Mouse (Mus musculus): ENCODE data around the gene Prpsap2. TPM values are rescaled to one million over a fixed set of nuclear protein-coding genes. Genes with fewer than 3 reads are reported as not detected.

The Prpsap2 gene
- polyA plus RNA-seq, 1 experiment from 2014 or later: 66.0 TPM

DNA sequence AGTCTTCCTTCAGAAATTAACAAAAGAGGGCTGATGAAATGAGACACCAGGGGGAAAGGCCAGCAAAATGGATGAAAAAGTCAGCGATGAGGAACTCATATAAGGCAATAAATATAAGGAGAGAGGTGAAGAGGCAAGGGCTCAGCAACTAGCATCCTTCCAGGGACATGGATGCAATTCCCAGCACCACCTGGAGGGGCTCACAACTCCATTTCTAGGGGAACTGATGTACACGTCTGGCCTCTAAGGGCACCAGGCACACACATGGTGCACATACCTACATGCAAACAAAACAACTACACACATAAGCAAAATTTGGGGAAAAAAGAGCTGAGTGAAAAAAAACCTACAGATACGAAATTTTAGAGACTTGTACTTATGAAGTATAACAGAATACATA, 17.4 kb downstream of the Prpsap2 start:
- no peak overlapping the region for H3K4me3 ChIP-seq
- no peaks in the 10 kb centered on the region for H3K4me1 ChIP-seq
- H3K27ac ChIP-seq: no peak overlapping the region
- no peaks in the 10 kb centered on the region for H3K9me3 ChIP-seq (replicated peaks)
- ATAC-seq: no peak
- WGBS: 71% methylated on average over 3 of the region's 3 CpGs
- no peak overlapping the region for H3K9ac ChIP-seq
- peaks cover 87% of the 10 kb centered on the region for H3K36me3 ChIP-seq (ENCODE audit: poor library complexity, severe bottlenecking)
- H3K4me2 ChIP-seq: no peak overlapping the region
- H3K27me3 ChIP-seq: no peaks in the 10 kb centered on the region

DNA sequence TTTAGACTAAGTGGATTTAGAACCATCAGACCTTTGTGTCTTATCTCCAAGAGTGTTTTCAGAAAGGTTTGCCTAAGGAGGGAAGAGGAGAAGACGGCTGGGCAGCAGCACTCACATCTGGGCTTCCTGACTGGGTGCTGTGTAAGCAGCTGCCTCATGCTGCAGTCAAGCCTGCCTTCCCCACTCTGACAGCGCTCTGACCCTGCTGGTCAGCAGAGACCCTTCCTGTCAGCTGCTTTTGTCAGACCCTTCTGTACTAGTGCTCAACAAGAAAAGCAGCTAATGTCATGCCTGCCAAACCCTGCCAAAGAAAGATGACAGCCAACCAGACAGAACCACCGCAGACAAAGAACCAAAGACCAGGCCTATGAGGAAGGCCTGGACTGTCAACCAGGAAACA, 18.1 kb downstream of the Prpsap2 start:
- 78% methylated on average over 3 of the region's 3 CpGs for WGBS
- Histone ChIP-seq H3K4me1 (no peaks in the 10 kb centered on the region), H3K9me3 (replicated peaks) (no peaks in the 10 kb centered on the region), H3K4me2 (no peak overlapping the region), H3K4me3 (no peak overlapping the region), H3K27ac (no peak overlapping the region), H3K9ac (no peak overlapping the region), H3K27me3 (no peaks in the 10 kb centered on the region), H3K36me3 (ENCODE audit: poor library complexity, severe bottlenecking) (peaks cover 88% of the 10 kb centered on the region)
- no peak for ATAC-seq

DNA sequence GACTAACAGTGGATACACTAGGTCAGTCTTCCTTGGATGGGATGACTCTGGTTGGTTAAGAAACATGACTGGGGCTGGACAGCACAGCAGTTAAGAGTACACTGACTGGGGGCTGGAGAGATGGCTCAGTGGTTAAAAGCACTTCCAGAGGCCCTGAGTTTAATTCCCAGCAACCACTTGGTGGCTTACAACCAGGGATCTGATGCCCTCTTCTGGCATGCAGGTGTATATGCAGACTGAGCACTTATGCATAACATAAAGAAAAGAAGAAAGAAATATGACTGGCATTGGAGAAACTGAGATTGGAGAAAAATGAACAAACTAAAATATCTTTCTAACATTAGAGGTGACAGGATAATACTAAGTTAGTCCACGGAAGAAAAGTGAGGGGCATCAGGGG, 21.4 kb downstream of the Prpsap2 start:
- peaks cover 95% of the 10 kb centered on the region for H3K36me3 ChIP-seq (ENCODE audit: poor library complexity, severe bottlenecking)
- H3K9me3 ChIP-seq (replicated peaks): no peaks in the 10 kb centered on the region
- no peak overlapping the region for H3K9ac ChIP-seq
- ATAC-seq: no peak
- H3K27me3 ChIP-seq: no peaks in the 10 kb centered on the region
- no peaks in the 10 kb centered on the region for H3K4me1 ChIP-seq
- no peak overlapping the region for H3K4me2 ChIP-seq
- H3K4me3 ChIP-seq: no peak overlapping the region
- 93% methylated on average over 1 of the region's 1 CpGs for WGBS
- no peak overlapping the region for H3K27ac ChIP-seq

DNA sequence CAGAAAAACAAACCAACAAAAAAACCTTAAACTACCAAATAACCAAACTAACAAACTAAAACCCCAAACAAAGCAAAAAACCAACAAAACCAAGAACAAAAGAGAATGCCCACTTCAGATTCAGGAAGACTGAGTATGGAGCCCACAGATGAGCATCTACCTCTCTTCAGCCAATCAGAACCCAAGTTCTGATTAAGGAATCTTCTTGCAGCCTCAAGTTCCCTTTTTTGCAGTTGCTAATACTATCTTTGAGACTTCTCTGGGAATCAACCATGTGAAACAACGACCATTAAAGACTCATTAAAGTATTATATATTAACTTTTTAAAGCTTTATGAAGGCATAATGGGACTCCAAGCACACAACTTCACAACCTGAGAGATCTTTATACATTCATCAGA, 24.6 kb downstream of the Prpsap2 start:
- ATAC-seq: no peak

DNA sequence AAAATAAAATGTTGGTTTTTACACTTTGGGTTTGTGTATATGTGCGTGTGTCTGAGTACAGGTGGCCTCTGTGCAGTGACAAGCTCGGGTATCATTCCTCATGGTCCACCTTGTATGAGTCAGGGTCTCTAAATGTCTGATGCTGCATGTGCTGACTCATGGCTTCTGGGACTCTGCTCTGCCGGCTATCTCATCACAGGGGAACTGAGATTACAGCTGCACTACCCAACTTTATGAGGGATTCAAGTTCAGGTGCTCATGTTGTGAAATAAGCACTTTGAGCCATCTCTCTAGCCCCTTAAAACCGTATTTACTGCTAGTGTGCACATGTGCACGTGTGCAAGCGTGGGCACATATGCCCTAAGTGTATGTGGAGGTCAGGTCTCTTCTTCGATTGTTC, 29.2 kb downstream of the Prpsap2 start:
- WGBS: 91% methylated on average over 7 of the region's 7 CpGs
- H3K9me3 ChIP-seq (replicated peaks): no peaks in the 10 kb centered on the region
- H3K4me2 ChIP-seq: no peak overlapping the region
- H3K4me1 ChIP-seq: no peaks in the 10 kb centered on the region
- H3K9ac ChIP-seq: no peak overlapping the region
- H3K27ac ChIP-seq: no peak overlapping the region
- no peak overlapping the region for H3K4me3 ChIP-seq
- peaks cover 93% of the 10 kb centered on the region for H3K36me3 ChIP-seq (ENCODE audit: poor library complexity, severe bottlenecking)
- ATAC-seq: no peak
- H3K27me3 ChIP-seq: no peaks in the 10 kb centered on the region

More for the DNA sequence above, 24.6 kb downstream of the Prpsap2 start:
- Histone ChIP-seq H3K4me1 (no peaks in the 10 kb centered on the region), H3K9ac (no peak overlapping the region), H3K27me3 (no peaks in the 10 kb centered on the region), H3K4me2 (no peak overlapping the region), H3K27ac (no peak overlapping the region), H3K4me3 (no peak overlapping the region), H3K36me3 (ENCODE audit: poor library complexity, severe bottlenecking) (peaks cover 98% of the 10 kb centered on the region), H3K9me3 (replicated peaks) (no peaks in the 10 kb centered on the region)
- WGBS: 91% methylated on average over 1 of the region's 1 CpGs

DNA sequence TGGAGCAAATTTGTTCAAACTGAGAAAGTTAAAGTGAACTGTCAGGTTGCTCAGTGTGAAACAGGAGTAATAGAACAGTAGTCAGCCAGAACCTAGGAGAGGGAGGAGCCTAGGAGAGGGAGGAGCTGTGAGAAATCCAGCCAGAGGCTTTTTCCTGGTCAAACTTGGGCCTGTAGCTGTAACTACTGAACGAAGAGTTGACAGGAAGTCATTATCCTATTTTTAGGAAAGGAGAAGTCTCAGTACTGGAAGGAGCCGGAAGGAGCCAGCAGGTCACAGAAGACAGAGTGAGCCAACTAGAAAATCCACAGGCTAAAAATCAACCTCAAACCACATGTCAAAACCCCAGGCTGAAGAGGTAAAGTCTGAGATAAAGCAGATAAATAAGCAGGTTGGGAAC, 33.9 kb downstream of the Prpsap2 start:
- no peak overlapping the region for H3K4me2 ChIP-seq
- peaks cover 67% of the 10 kb centered on the region for H3K36me3 ChIP-seq (ENCODE audit: poor library complexity, severe bottlenecking)
- no peak overlapping the region for H3K27ac ChIP-seq
- H3K27me3 ChIP-seq: no peaks in the 10 kb centered on the region
- no peak for ATAC-seq
- H3K9ac ChIP-seq: no peak overlapping the region
- H3K4me1 ChIP-seq: no peaks in the 10 kb centered on the region
- H3K4me3 ChIP-seq: no peak overlapping the region
- no peaks in the 10 kb centered on the region for H3K9me3 ChIP-seq (replicated peaks)
- WGBS: 88% methylated on average over 2 of the region's 2 CpGs

DNA sequence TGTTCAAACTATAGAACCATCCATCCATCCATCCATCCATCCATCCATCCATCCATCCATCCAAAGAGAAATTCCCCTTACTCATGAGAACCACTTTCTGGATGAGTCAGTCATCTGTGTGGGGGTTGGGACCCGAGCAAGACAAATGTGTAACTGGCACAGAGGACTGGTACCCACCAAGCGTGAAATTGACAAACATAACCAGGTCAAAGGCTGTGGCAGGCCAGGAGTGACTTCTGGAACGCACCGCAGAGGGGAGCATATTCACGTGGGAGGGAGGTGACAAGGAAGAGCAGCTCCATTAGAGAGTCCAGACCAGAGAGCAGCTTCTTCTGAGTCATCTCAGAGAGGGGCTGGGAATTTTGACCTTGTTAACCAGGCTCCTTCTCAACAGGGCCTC, 39.8 kb downstream of the Prpsap2 start:
- Histone ChIP-seq H3K27me3 (no peaks in the 10 kb centered on the region), H3K4me3 (no peak overlapping the region), H3K9me3 (replicated peaks) (no peaks in the 10 kb centered on the region), H3K27ac (no peak overlapping the region), H3K9ac (no peak overlapping the region), H3K4me2 (no peak overlapping the region), H3K4me1 (no peaks in the 10 kb centered on the region), H3K36me3 (ENCODE audit: poor library complexity, severe bottlenecking) (peaks cover 14% of the 10 kb centered on the region)
- no peak for ATAC-seq
- WGBS: 87% methylated on average over 5 of the region's 5 CpGs

DNA sequence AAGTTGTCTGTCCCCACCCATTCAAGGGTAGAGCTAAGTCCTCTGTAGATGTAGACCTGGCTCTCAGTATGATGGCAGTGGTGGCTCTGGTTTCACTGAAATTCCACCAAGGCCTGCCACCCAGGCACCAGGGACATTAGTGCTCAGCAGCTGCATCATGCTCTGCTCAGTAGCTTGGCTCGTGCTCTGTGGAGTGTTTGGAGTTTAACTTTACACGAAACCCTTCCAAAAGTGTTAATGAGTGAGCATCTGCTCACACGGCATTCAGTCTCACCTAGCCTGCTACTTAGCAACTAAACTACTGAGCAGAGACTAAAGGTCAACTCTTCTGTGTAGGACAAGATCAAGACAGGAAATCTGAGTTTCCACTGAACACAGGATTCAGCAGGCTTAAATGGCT, 41.3 kb downstream of the Prpsap2 start, which contains the start of gene Slc5a10:
Gene Slc5a10, minus strand, starts transcription at position 191 of the 400 bp plus-strand sequence.
- Histone ChIP-seq H3K4me2 (no peak within 1 kb of the TSS), H3K36me3 (ENCODE audit: poor library complexity, severe bottlenecking) (0 out of 2 replicates have a peak, but pooled peaks cover under 1% of the 10 kb centered on the region), H3K4me1 (no peaks in the 10 kb centered on the region), H3K9me3 (replicated peaks) (no peaks in the 10 kb centered on the region), H3K27me3 (no peaks in the 10 kb centered on the region), H3K9ac (no peak within 1 kb of the TSS), H3K27ac (no peak within 1 kb of the TSS), H3K4me3 (no peak within 1 kb of the TSS)
- whole genome bisulfite sequencing: 83% methylated on average over 3 of the region's 3 CpGs
- ATAC-seq: no peak

DNA sequence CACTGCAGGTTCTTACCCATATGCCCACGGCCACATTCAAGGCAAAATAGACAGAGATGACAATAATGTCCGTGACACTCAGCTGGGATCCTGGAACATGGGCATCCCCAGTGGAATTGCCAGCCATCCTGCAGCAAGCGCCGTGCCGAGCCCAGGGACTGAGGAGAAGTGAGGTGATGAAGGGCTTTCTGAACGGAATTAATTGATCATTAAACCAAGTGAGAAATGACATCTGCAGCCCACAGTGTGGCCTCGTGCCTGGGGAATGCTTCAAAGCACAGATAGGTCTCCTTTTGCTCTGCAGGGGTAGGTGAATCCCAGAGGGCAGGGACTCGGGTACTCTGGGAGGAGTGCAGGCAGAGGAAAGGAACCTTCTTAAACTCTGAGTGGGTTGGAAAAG, 42.1 kb downstream of the Prpsap2 start:
- H3K9me3 ChIP-seq (replicated peaks): no peaks in the 10 kb centered on the region

DNA sequence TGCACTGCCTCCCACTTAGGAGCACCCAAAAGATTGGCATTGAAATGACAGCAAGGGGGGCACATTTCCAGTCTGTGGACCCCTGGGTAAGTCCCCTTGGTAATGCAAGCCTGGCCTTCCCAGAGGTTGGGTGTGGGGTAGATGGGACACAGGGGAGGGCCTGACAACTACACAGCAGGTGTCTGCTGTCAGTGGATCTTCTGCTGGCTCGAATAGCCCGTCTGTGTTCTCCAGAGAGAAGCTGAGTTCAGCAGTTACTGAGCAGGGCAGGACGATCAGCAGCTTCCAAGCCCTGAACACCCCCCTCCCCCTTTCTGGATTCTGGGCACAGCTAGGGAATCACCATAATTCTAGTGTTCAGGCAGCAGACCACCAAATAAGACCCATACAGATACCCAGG, 42.5 kb downstream of the Prpsap2 start:
- no peak overlapping the region for H3K9ac ChIP-seq
- WGBS: 70% methylated on average over 3 of the region's 3 CpGs
- H3K27me3 ChIP-seq: no peaks in the 10 kb centered on the region
- no peaks in the 10 kb centered on the region for H3K9me3 ChIP-seq (replicated peaks)
- H3K36me3 ChIP-seq (ENCODE audit: poor library complexity, severe bottlenecking): no peaks in the 10 kb centered on the region
- no peak overlapping the region for H3K27ac ChIP-seq
- H3K4me1 ChIP-seq: peaks cover 4% of the 10 kb centered on the region; the same call in 1 of the 2 replicates
- no peak overlapping the region for H3K4me3 ChIP-seq
- ATAC-seq: no peak
- no peak overlapping the region for H3K4me2 ChIP-seq

More for the DNA sequence above, 42.1 kb downstream of the Prpsap2 start:
- Histone ChIP-seq H3K27ac (no peak overlapping the region), H3K27me3 (no peaks in the 10 kb centered on the region), H3K4me2 (no peak overlapping the region), H3K4me1 (peaks cover 4% of the 10 kb centered on the region; the same call in 1 of the 2 replicates), H3K9ac (no peak overlapping the region), H3K36me3 (ENCODE audit: poor library complexity, severe bottlenecking) (no peaks in the 10 kb centered on the region), H3K4me3 (no peak overlapping the region)
- 70% methylated on average over 8 of the region's 8 CpGs for WGBS
- no peak for ATAC-seq

DNA sequence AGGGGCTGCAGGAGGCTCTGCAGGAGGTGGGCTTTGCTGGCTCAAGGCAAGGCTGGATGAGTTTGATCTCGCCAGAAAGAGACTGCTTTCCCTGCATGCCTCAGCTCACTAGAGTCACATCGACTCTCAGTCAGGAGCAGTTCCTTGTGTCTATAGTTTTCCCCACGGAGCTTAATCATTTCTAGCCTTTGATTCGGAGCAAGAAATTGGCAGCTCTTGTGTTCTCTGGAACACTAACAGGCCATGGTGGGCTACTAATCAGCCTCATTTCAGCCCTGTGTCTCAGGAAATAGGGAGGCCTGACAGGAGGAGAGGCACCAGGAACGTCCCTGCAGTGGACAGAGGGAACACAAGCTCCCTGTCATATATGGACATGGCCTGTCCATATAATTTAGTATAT, 43.9 kb downstream of the Prpsap2 start:
- ATAC-seq: no peak
- Histone ChIP-seq H3K36me3 (ENCODE audit: poor library complexity, severe bottlenecking) (no peaks in the 10 kb centered on the region), H3K9ac (no peak overlapping the region), H3K9me3 (replicated peaks) (no peaks in the 10 kb centered on the region), H3K4me1 (peaks cover 4% of the 10 kb centered on the region; the same call in 1 of the 2 replicates), H3K4me2 (no peak overlapping the region), H3K4me3 (no peak overlapping the region), H3K27me3 (no peaks in the 10 kb centered on the region), H3K27ac (no peak overlapping the region)
- WGBS: 52% methylated on average over 5 of the region's 5 CpGs

DNA sequence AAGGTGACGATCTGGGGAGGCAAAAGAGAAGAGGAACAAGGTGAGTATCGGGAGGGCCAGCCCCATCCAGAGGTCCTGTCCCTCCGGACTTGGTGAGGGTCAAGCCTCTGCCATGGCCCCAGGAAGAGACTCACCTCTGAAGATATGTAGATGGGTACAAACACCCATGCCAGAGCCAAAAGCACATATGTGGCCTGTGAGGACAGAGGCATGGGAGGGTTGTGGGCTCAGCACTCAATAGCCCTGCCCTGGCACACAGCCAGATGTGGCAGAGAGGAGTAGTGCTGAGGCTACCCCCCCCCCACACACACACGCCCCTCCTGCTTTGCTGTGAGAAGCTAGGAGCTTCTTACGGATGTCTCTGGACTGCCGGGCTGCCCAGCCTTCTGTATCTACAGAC, 46.8 kb downstream of the Prpsap2 start:
- no peaks in the 10 kb centered on the region for H3K27me3 ChIP-seq
- H3K27ac ChIP-seq: no peak overlapping the region
- no peak overlapping the region for H3K4me2 ChIP-seq
- H3K9ac ChIP-seq: no peak overlapping the region
- no peaks in the 10 kb centered on the region for H3K36me3 ChIP-seq (ENCODE audit: poor library complexity, severe bottlenecking)
- peaks cover 4% of the 10 kb centered on the region; the same call in 1 of the 2 replicates for H3K4me1 ChIP-seq
- no peaks in the 10 kb centered on the region for H3K9me3 ChIP-seq (replicated peaks)
- 0 out of 2 replicates have a peak, but pooled peaks have one; percentile 45 for ATAC-seq
- 70% methylated on average over 6 of the region's 6 CpGs for WGBS
- H3K4me3 ChIP-seq: no peak overlapping the region

DNA sequence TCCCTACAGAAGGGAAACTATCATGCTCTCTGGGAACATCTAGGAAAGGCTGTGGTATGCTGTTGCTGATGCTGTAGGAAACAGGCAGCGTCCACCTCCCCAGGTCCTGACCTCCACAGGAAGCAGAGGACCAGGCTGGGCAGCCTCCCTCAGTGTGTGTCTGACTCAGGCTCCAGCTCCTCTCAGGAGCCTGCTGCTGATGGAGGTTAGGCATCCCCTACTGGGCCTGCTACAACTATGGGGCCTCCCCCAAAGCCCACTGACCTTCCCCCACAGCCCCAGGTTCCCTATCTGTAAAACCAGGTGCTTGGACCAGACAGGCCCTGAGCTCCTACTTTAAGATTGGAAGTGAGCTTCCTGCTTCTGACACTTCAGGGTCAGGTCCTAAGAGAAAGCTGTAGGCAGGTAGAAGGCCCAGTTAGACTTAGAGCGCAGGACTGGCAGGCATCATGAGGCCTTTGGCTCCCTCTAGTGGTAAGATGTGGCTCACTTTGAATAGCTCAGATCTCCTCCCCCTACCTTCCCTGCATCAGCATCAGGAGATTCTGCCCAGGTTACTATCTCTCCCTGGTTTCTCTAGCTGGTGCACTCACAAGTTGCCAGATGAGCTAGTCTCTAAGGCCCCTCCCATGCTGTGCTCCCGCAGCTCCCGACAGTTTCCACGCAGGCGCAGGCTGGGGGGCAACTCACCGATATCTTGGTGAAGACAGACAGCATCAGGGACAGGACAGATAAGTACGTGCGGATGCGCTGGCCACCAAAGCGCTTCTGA, 47.4 kb downstream of the Prpsap2 start:
- H3K36me3 ChIP-seq (ENCODE audit: poor library complexity, severe bottlenecking): no peaks in the 10 kb centered on the region
- H3K4me1 ChIP-seq: peaks cover 4% of the 10 kb centered on the region; the same call in 1 of the 2 replicates
- ATAC-seq: peak; percentile 79
- 48% methylated on average over 11 of the region's 11 CpGs for WGBS
- no peak overlapping the region for H3K4me2 ChIP-seq
- no peaks in the 10 kb centered on the region for H3K27me3 ChIP-seq
- no peak overlapping the region for H3K27ac ChIP-seq
- no peak overlapping the region for H3K9ac ChIP-seq
- H3K4me3 ChIP-seq: no peak overlapping the region
- H3K9me3 ChIP-seq (replicated peaks): no peaks in the 10 kb centered on the region

Data from forebrain, embryonic 13.5 days (tissue).